Mouse (Mus musculus) midbrain, embryonic 10.5 days (tissue): ENCODE measurements at regions not wholly inside any gene's neighbourhood (a gene's known extent, or its start where the extent isn't known, plus 50 kb on each side); places are given as distances from the start of the nearest gene placed in this dataset.
"Not testable (repeated sequence)": the region's sequence is repeated elsewhere in the genome, so short reads cannot be mapped to it uniquely, and the experiment has no call there.

Experiments
- DNase-seq: peaks from one replicate; pipeline ENCODE4 v3.0.0-alpha.2; 2017; ENCODE audit warnings: low spot score
- H3K27ac ChIP-seq: fragments of 300-500 bp; sonication (generic); replicated peaks from 2 replicates; pipeline ENCODE4 v1.5.1; 2016; ENCODE audit warnings: mild to moderate bottlenecking
- H3K27me3 ChIP-seq: fragments of 300-500 bp; sonication (generic); 2 replicates; pipeline ENCODE4 v1.6.1; 2016; ENCODE audit warnings: low read depth, mild to moderate bottlenecking; ENCODE audit not compliant: poor library complexity, severe bottlenecking
- H3K36me3 ChIP-seq: fragments of 300-500 bp; sonication (generic); 2 replicates; pipeline ENCODE4 v1.6.1; 2016; ENCODE audit warnings: mild to moderate bottlenecking, moderate library complexity
- H3K4me1 ChIP-seq: fragments of 300-500 bp; sonication (generic); 2 replicates; pipeline ENCODE4 v1.6.1; 2016
- H3K4me3 ChIP-seq: fragments of 300-500 bp; sonication (generic); 2 replicates; pipeline ENCODE4 v1.5.1; 2016; ENCODE audit warnings: mild to moderate bottlenecking, moderate library complexity
- H3K9me3 ChIP-seq: fragments of 300-500 bp; sonication (generic); replicated peaks from 2 replicates; pipeline ENCODE4 v1.6.1; 2016; ENCODE audit warnings: mild to moderate bottlenecking
- WGBS: fragments of 180-500 bp; shearing (Covaris S2); methylation state at CpG from one replicate; pipeline ENCODE4 v1.1.7; 2016; 5-methylcytosine and 5-hydroxymethylcytosine counted together

DNA sequence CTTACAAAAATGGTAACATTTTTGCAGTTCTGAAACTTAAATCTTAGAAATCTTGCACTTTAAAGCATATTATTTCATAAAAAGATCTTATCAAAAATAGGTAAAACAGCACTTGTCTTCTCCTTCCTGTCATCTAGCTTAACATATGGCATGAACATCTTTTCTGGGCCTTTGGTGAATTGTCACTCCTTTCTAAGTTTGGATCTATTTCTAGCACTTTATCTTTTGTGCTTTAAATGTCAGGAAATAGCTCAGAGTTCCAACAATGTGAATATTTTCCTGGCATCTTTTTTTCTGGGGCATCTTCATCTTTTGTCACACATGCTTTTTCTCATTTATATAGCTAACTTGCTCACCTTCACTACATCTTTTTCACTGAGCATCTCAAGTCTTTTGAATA is 527.4 kb upstream of the Gm5150 start:
- no peaks in the 10 kb centered on the region for H3K27me3 ChIP-seq
- H3K4me3 ChIP-seq: no peak overlapping the region
- no peaks in the 10 kb centered on the region for H3K36me3 ChIP-seq
- no peaks in the 10 kb centered on the region for H3K9me3 ChIP-seq
- no peak for DNase-seq
- H3K4me1 ChIP-seq: no peaks in the 10 kb centered on the region
- no peak overlapping the region for H3K27ac ChIP-seq

DNA sequence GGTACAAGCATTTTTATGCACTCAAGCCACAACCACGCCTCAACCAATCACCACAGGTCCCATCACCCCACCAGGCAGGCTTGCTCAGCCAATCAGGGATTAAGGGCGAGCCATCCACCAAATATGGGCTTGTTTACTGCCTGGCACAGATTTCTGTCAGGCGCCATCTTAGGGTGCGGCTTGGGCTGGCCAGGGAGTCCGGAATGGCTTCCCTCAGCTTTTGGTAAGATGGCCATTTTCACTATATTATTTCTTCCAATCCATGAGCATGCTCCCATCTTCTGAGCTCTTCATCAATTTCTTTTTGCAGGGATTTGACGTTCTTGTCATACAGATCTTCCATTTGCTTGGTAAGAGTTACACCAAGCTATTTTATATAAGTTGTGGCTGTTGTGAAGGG is 521.3 kb upstream of the Gm5150 start:
- not testable (repeated sequence) for H3K4me1 ChIP-seq, H3K36me3 ChIP-seq, H3K9me3 ChIP-seq, H3K27ac ChIP-seq, H3K4me3 ChIP-seq, DNase-seq, H3K27me3 ChIP-seq
- 93% methylated on average over 6 of the region's 6 CpGs for WGBS

DNA sequence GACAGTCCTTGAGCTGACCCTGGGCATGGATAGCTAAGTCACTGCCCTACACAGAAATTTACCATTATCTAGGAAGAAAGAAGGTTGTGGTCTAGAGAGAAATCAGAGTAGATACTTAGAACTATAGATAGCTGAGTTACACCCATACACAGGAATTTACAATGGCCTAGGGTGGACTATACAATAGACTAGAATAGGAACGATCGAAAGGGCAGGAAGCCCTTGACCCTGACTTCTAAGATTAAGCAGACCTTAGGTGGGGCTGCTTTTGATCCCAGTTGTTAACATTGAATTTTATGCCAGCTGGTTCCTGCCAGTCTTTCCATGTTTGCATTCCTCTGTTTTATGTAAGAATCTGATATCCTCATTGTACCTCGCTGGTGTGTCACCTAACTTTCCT is 482.2 kb upstream of the Gm5150 start:
- not testable (repeated sequence) for H3K9me3 ChIP-seq, H3K36me3 ChIP-seq, H3K4me3 ChIP-seq, H3K27me3 ChIP-seq, H3K4me1 ChIP-seq, H3K27ac ChIP-seq, DNase-seq
- WGBS: 85% methylated on average over 3 of the region's 3 CpGs

DNA sequence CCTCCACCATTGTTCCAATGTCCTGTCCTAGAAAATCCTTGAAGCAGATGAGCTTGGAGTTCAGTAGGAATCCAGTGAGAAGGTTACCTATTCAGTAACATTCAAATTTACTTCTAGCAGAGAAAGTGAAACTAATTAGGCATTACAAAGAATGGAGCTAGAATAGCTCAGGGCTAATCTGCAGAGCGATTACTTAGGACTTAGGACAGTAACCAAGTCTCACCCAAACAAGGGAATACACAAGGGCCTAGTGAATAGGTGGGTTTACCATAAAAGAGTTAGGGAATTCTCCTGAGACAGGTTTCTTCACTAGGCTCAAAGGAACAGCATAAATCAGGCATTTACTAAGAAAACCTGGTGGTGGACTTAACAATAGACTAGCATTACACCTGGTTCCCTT is 476.5 kb upstream of the Gm5150 start:
- Histone ChIP-seq H3K27ac (no peak overlapping the region), H3K27me3 (no peaks in the 10 kb centered on the region), H3K36me3 (no peaks in the 10 kb centered on the region), H3K4me1 (no peaks in the 10 kb centered on the region), H3K9me3 (no peaks in the 10 kb centered on the region), H3K4me3 (no peak overlapping the region)
- 66% methylated on average over 1 of the region's 1 CpGs for WGBS
- no peak for DNase-seq

DNA sequence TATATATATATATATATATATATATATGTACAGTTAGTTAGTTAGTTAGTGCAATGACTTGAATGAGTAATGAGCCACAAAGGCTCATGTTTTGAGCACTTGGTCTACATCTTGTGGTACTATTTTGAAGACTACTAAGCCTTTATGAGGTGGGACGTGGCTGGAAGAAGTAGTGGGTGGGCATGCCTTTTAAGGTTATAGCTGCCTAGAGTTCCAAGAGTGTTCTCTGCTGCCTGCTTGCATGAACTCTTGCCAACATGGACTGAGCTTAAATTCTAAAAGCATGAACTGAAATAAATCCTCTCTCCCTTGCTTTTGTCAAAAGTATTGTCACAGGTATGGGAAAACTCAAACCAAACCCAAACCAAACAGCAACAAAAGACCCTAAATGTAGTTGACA is 465.1 kb upstream of the Gm5150 start:
- no peak for DNase-seq
- Histone ChIP-seq H3K27ac (no peak overlapping the region), H3K36me3 (no peaks in the 10 kb centered on the region), H3K27me3 (no peaks in the 10 kb centered on the region), H3K4me1 (no peaks in the 10 kb centered on the region), H3K4me3 (no peak overlapping the region), H3K9me3 (no peaks in the 10 kb centered on the region)
- 90% methylated on average over 1 of the region's 1 CpGs for WGBS

DNA sequence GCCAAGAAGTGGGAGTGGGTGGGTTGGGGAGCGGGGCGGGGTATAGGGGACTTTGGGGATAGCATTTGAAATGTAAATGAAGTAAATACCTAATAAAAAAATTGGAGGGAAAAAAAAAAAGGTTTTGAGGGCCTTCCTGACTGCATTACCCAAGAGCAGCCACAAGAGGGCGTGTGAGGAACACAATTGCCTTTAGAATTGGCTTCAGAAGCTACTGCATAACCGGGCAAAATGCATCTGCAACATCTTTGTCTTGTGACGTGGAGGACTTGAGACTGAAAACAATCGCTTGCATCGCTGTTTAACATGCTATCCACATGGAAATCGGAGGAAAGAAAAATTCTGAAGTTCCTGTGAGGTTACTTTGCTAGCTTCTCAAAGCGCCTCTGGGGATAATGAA is 460.2 kb upstream of the Gm5150 start:
- peak overlapping the region; percentile 19; the same call in 1 of the 2 replicates for H3K27ac ChIP-seq
- H3K4me3 ChIP-seq: peak overlapping the region; percentile 22; the same call in 1 of the 2 replicates

DNA sequence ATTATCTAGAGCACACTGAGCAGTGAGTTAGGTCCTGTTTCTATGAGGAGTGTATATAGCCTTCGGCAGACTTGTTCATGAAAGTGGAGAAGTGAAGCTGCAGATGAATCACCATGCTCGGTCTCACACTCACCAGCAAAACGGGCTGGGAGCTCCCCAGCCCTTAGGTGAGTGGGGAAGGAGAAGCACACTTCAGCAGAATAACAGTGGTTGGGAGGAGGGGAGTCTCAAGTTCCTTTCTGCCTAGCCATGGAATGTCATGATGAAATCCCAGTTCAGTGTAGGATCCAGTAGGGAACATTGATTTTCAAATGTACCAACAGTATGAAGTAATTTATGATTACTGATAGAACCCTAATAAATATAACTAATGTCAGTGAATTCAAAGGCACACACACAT is 459.1 kb upstream of the Gm5150 start:
- H3K4me1 ChIP-seq: no peaks in the 10 kb centered on the region

More for the DNA sequence above, 460.2 kb upstream of the Gm5150 start:
- peak; percentile 61 for DNase-seq
- Histone ChIP-seq H3K4me1 (no peaks in the 10 kb centered on the region), H3K36me3 (no peaks in the 10 kb centered on the region), H3K27me3 (no peaks in the 10 kb centered on the region), H3K9me3 (no peaks in the 10 kb centered on the region)
- 17% methylated on average over 9 of the region's 9 CpGs for WGBS

DNA sequence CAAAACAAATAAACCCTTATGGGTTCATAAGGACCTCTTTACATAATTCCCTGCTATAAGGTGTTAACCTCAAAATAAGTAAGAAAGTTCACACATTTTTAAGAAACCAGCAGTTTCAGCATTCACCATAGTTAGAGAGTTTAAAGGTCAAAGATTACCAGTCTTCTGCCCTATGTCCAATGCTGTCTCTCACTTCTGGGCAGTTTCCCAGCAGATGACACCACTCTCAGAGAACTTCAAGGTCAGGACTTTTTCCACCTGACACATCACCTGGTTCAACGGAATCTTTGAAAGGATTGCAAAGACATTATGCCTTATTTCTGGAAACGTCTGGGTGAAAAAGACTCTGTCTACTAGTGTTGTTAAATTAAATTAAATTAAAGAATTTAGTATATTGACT is 458.1 kb upstream of the Gm5150 start:
- Histone ChIP-seq H3K27ac (no peak overlapping the region), H3K9me3 (no peaks in the 10 kb centered on the region), H3K4me1 (no peaks in the 10 kb centered on the region), H3K4me3 (no peak overlapping the region), H3K27me3 (no peaks in the 10 kb centered on the region), H3K36me3 (no peaks in the 10 kb centered on the region)
- WGBS: 81% methylated on average over 2 of the region's 2 CpGs
- DNase-seq: no peak

More for the DNA sequence above, 459.1 kb upstream of the Gm5150 start:
- Histone ChIP-seq H3K27ac (no peak overlapping the region), H3K27me3 (no peaks in the 10 kb centered on the region), H3K4me3 (no peak overlapping the region), H3K9me3 (no peaks in the 10 kb centered on the region), H3K36me3 (no peaks in the 10 kb centered on the region)
- no peak for DNase-seq
- 71% methylated on average over 3 of the region's 3 CpGs for WGBS

DNA sequence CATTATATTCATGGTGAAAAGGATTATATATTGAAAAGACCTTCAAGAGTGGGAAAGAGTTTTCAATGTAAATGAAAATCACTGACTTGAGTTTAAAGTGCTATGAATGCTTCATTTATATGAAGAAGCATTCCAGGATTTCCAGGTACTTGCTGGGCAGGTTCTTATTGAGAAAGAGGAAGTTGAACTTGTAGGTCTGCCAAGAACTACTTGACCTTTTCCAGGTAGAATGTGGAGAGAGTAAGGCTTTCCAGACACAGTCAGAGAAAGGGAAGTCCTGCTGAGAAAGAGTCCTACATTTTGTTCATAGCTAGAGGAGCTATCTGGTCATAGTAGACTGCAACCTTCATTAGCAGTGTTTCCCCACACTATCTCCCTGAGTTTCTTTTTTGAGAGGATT is 426.8 kb upstream of the Gm5150 start:
- Histone ChIP-seq H3K27me3 (no peaks in the 10 kb centered on the region), H3K4me1 (peaks cover 4% of the 10 kb centered on the region; the same call in 1 of the 2 replicates), H3K36me3 (no peaks in the 10 kb centered on the region), H3K9me3 (no peaks in the 10 kb centered on the region), H3K4me3 (no peak overlapping the region), H3K27ac (no peak overlapping the region)
- no peak for DNase-seq

DNA sequence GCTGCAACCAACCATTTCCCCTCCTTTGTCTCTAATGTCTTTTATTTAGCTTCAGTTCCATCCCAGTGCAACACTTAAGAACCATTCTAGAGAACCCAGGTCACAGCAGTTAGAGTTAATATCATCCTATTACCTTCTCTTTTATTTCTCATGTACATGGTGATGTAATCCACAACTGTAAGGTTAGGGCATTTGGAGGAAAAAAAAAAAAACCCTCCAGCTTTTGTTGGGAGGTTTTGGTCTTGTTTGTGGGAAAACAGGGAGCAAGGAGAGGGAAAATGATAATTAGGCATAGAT is 425.5 kb upstream of the Gm5150 start:
- Histone ChIP-seq H3K27me3 (no peaks in the 10 kb centered on the region), H3K9me3 (no peaks in the 10 kb centered on the region), H3K27ac (no peak overlapping the region), H3K4me3 (no peak overlapping the region), H3K4me1 (peaks cover 4% of the 10 kb centered on the region; the same call in 1 of the 2 replicates), H3K36me3 (no peaks in the 10 kb centered on the region)
- no peak for DNase-seq

DNA sequence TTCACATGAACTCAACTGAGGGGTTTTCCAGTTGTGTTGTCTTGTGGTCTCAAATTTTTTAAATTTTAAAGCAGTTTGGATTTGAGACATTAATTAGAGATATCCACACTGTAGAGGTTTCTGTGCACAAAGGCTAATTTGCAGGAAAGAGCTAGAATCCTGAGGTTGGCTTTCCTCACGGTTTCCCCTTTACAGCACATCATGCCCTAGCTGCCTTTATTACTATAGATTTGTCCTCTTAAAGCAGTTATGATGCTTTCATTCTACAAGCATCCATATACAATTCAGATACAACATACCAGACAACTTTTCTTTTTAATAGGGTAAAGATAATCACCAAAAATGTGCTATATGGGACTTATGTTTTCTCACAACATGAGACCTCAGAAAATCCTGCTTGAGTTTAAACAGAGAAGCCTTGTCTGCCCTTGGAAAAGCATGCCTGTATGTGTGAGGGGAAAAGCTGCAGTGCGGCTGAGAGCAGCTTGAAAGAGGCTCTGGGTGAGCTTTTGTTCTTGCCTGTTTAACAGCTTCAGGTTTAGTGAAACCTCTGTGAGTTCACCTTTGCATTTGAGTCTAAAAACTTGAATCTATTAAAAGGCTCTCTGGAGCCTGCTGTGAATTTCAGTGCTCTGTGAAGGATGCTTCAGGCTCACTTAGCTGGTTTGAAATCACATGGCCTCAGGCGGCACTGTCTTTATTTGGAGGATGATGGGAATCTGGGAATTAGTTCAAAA is 425.0 kb upstream of the Gm5150 start:
- Histone ChIP-seq H3K27ac (no peak overlapping the region), H3K4me1 (peaks cover 4% of the 10 kb centered on the region; the same call in 1 of the 2 replicates)
- 22% methylated on average over 3 of the region's 3 CpGs for WGBS

More for the DNA sequence above, 425.0 kb upstream of the Gm5150 start:
- Histone ChIP-seq H3K36me3 (no peaks in the 10 kb centered on the region), H3K27me3 (no peaks in the 10 kb centered on the region), H3K4me3 (no peak overlapping the region), H3K9me3 (no peaks in the 10 kb centered on the region)
- no peak for DNase-seq
